Comparison of ENCODE assay signal across 28 mouse cellular contexts in the genomic region with DNA sequence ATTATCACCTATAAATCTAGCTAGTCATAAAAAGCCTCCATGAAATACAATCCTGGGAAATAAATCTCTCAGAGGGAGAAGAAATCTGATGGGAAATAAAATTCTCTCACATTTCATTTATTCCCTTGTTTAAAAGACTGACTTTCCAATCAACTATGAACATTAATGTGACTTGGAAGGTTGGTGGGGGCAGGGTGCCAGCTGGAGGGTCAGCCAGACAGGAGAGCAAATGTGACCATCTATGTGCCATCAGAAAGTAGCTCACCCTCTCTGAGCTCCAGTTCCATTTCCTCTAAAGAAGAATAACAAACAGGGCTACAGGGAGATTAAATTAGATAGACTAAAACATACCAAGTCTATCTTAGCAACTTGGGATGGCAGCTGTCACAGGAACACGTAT.
"Had no signal": no experiment of that assay in that cellular context is flagged by ENCODE, and none has a peak within 500 bp of the region (broad histone marks: within the 10 kb centered on the region; RNA-seq: fewer than 3 reads in every experiment).

No protein-coding gene starts in this region.

- H3K27me3 ChIP-seq: heart, embryonic 13.5 days; heart, embryonic 15.5 days; hindbrain, embryonic 12.5 days; hindbrain, embryonic 13.5 days; hindbrain, embryonic 15.5 days; intestine, embryonic 15.5 days; kidney, embryonic 15.5 days had no signal

- H3K9me3 ChIP-seq: heart, embryonic 13.5 days; heart, embryonic 15.5 days; hindbrain, embryonic 10.5 days; hindbrain, embryonic 12.5 days; hindbrain, embryonic 13.5 days; hindbrain, embryonic 15.5 days; intestine, embryonic 15.5 days; kidney, embryonic 15.5 days had no signal

- H3K36me3 ChIP-seq: heart, embryonic 13.5 days; heart, embryonic 15.5 days; hindbrain, embryonic 10.5 days; hindbrain, embryonic 12.5 days; hindbrain, embryonic 13.5 days; hindbrain, embryonic 15.5 days; intestine, embryonic 15.5 days; kidney, embryonic 15.5 days had no signal

- H3K4me3 ChIP-seq: heart, embryonic 13.5 days; heart, embryonic 15.5 days; hindbrain, embryonic 10.5 days; hindbrain, embryonic 12.5 days; hindbrain, embryonic 13.5 days; hindbrain, embryonic 15.5 days; intestine, embryonic 15.5 days; kidney, embryonic 15.5 days; layer of hippocampus, adult 2 months; left cerebral cortex, adult 2 months had no signal

- DNase-seq: heart, postnatal 14 days; heart, postnatal 36 days; heart, postnatal 4 days; kidney, adult 11 months; kidney, adult 18-20 months; kidney, adult 2 months; kidney, adult 8-10 months; kidney, adult 9 months; kidney, postnatal 10 days; kidney, postnatal 14 days; kidney, postnatal 25 days; kidney, postnatal 36 days; kidney, postnatal 4 days; layer of hippocampus, adult 9-11 months; layer of hippocampus, postnatal 36 days had no signal

- H3K4me1 ChIP-seq: heart, embryonic 13.5 days; heart, embryonic 15.5 days; hindbrain, embryonic 12.5 days; intestine, embryonic 15.5 days; kidney, embryonic 15.5 days had no signal

- H3K27ac ChIP-seq: heart, embryonic 13.5 days; heart, embryonic 15.5 days; hindbrain, embryonic 10.5 days; hindbrain, embryonic 12.5 days; hindbrain, embryonic 13.5 days; hindbrain, embryonic 14.5 days; hindbrain, embryonic 15.5 days; hindbrain, postnatal 0 days; intestine, embryonic 15.5 days; kidney, embryonic 15.5 days; kidney, postnatal 0 days; layer of hippocampus, adult 2 months; left cerebral cortex, adult 2 months had no signal
